Mouse (Mus musculus): Measurements from ENCODE around the gene Gnl2.

DNA sequence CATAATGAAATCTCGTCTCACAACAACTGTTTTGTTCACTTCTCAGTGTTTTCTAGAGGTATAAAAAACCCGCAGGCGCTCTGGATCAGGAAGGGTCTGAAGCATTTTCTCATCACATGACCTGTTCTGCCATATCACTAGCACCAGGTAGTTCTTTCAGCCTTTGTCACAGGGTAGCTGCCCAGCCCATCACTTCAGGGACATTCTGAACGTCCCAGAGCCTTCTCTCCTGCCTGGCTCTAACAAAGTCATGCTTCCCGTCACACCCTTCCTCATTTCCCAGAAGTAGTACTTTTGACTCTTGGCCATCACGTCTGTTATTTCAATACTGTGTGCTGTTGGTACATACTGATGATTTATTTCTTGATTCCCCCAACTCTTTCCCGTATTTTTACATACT lies 28.1 kb downstream of the Gnl2 start:
- TF ChIP-seq GATA1 (IDR thresholded peaks at IDR 0.05; ENCODE audit: borderline replicate concordance, low read length) (no peak), FLI1 (IDR thresholded peaks at IDR 0.05; ENCODE audit: low read length) (no peak)
